Mouse (Mus musculus) limb, embryonic 11.5 days (tissue): ENCODE measurements around the gene Ksr1. TPM values are rescaled to one million over a fixed set of nuclear protein-coding genes. Genes with fewer than 3 reads are reported as not detected.
A peak's percentile ranks its signal among the peaks of the same experiment; 100 is the strongest.

Source experiments
- ATAC-seq: fragments of 200-750 bp; cut with Nextera tagmentation; 2 replicates; pipeline ENCODE4 v1.8.0; 2017; ENCODE audit warnings: low read depth; ENCODE audit not compliant: insufficient number of reproducible peaks, low FRiP score, low TSS enrichment
- DNase-seq: peaks from one replicate; pipeline ENCODE4 v3.0.0-alpha.2; 2015; ENCODE audit warnings: low spot score
- H3K27ac ChIP-seq: fragments of 300-500 bp; sonication (generic); replicated peaks from 2 replicates; pipeline ENCODE4 v1.5.1; 2014; ENCODE audit warnings: low read depth, mild to moderate bottlenecking, low read length
- H3K27me3 ChIP-seq: fragments of 300-500 bp; sonication (generic); 2 replicates; pipeline ENCODE4 v1.6.1; 2014; ENCODE audit warnings: mild to moderate bottlenecking, low read length, mixed read lengths; ENCODE audit not compliant: control insufficient read depth, insufficient read depth
- H3K36me3 ChIP-seq: fragments of 300-500 bp; sonication (generic); 2 replicates; pipeline ENCODE4 v1.6.1; 2014; ENCODE audit warnings: mild to moderate bottlenecking, low read length, moderate library complexity, mixed read lengths; ENCODE audit not compliant: control insufficient read depth, insufficient read depth
- H3K4me1 ChIP-seq: fragments of 300-500 bp; sonication (generic); 2 replicates; pipeline ENCODE4 v1.6.1; 2014; ENCODE audit warnings: low read length, mixed read lengths; ENCODE audit not compliant: control insufficient read depth, insufficient read depth
- H3K4me2 ChIP-seq: fragments of 300-500 bp; sonication (generic); 2 replicates; pipeline ENCODE4 v1.6.1; 2014; ENCODE audit warnings: low read depth, mild to moderate bottlenecking, moderate library complexity; ENCODE audit not compliant: severe bottlenecking
- H3K4me3 ChIP-seq: fragments of 300-500 bp; sonication (generic); 2 replicates; pipeline ENCODE4 v1.5.1; 2014; ENCODE audit warnings: low read depth, low read length
- H3K9ac ChIP-seq: fragments of 300-500 bp; sonication (generic); 2 replicates; pipeline ENCODE4 v1.6.1; 2014; ENCODE audit warnings: mild to moderate bottlenecking, low read length
- H3K9me3 ChIP-seq: fragments of 300-500 bp; sonication (generic); 2 replicates; pipeline ENCODE4 v1.6.1; 2016; ENCODE audit warnings: low read length; ENCODE audit not compliant: control insufficient read depth
- WGBS: fragments of 180-500 bp; shearing (Covaris S2); extraction: QIAGEN DNeasy Blood & Tissue Kit; methylation state at CpG from one replicate; pipeline ENCODE4 v1.1.7; 2014; 5-methylcytosine and 5-hydroxymethylcytosine counted together
- polyA plus RNA-seq: library from polyadenylated mRNA; unstranded; fragments of >200 nt; fragmentation: Nextera tagmentation; extraction: Ambion mirVana; gene quantifications from 2 replicates; pipeline ENCODE4 v1.2.1, GENCODE M21; 2014

Gene Ksr1
- polyA plus RNA-seq, 1 experiment from 2014 or later: 2.2 TPM

- no peak overlapping the region for H3K4me3 ChIP-seq
- ATAC-seq (no peak), DNase-seq (no peak)
- H3K36me3 ChIP-seq: no peaks in the 10 kb centered on the region
- no peak overlapping the region for H3K9ac ChIP-seq
- peak overlapping the region; percentile 8; the same call in 1 of the 2 replicates for H3K27ac ChIP-seq
- no peaks in the 10 kb centered on the region for H3K9me3 ChIP-seq
- no peak overlapping the region for H3K4me2 ChIP-seq
- no peaks in the 10 kb centered on the region for H3K27me3 ChIP-seq
- H3K4me1 ChIP-seq: peaks cover 14% of the 10 kb centered on the region
- WGBS: 67% methylated on average over 8 of the region's 8 CpGs
These were observed 91.0 kb downstream of the Ksr1 start for GRCm38 (mm10) chr11:79055161-79055560.

GRCm38 (mm10) chr11:79054161-79055152 is 91.8 kb downstream of the Ksr1 start:
- Histone ChIP-seq H3K4me1 (peaks cover 14% of the 10 kb centered on the region), H3K27ac (no peak overlapping the region; the same call in 1 of the 2 replicates), H3K27me3 (no peaks in the 10 kb centered on the region), H3K4me3 (no peak overlapping the region), H3K9me3 (no peaks in the 10 kb centered on the region), H3K4me2 (no peak overlapping the region), H3K36me3 (no peaks in the 10 kb centered on the region), H3K9ac (no peak overlapping the region)
- 0 out of 2 replicates have a peak, but pooled peaks have one; percentile 26 for ATAC-seq
- DNase-seq: peak; percentile 38
- WGBS: 75% methylated on average over 9 of the region's 9 CpGs

- Histone ChIP-seq H3K4me3 (no peak overlapping the region), H3K9ac (no peak overlapping the region), H3K27me3 (no peaks in the 10 kb centered on the region), H3K36me3 (no peaks in the 10 kb centered on the region), H3K4me2 (no peak overlapping the region), H3K9me3 (0 out of 2 replicates have a peak, but pooled peaks cover 3% of the 10 kb centered on the region), H3K4me1 (peaks cover 14% of the 10 kb centered on the region), H3K27ac (no peak overlapping the region)
- DNase-seq (no peak), ATAC-seq (no peak)
These were observed 92.8 kb downstream of the Ksr1 start for GRCm38 (mm10) chr11:79053437-79053836.

GRCm38 (mm10) chr11:79052769-79053168 is 93.4 kb downstream of the Ksr1 start:
- H3K4me3 ChIP-seq: no peak overlapping the region
- no peak for DNase-seq

GRCm38 (mm10) chr11:79051522-79051921 is 94.7 kb downstream of the Ksr1 start:
- ATAC-seq: no peak
- Histone ChIP-seq H3K27ac (no peak overlapping the region), H3K9ac (no peak overlapping the region)

More at GRCm38 (mm10) chr11:79052769-79053168, 93.4 kb downstream of the Ksr1 start:
- Histone ChIP-seq H3K36me3 (no peaks in the 10 kb centered on the region), H3K27me3 (no peaks in the 10 kb centered on the region), H3K4me2 (no peak overlapping the region), H3K4me1 (peaks cover 14% of the 10 kb centered on the region), H3K9ac (no peak overlapping the region), H3K27ac (no peak overlapping the region), H3K9me3 (0 out of 2 replicates have a peak, but pooled peaks cover 3% of the 10 kb centered on the region)
- ATAC-seq: no peak
- whole genome bisulfite sequencing: 83% methylated on average over 6 of the region's 6 CpGs

GRCm38 (mm10) chr11:79050781-79051507 is 95.3 kb downstream of the Ksr1 start:
- no peak for ATAC-seq
- 88% methylated on average over 16 of the region's 16 CpGs for WGBS

More at GRCm38 (mm10) chr11:79051522-79051921, 94.7 kb downstream of the Ksr1 start:
- 94% methylated on average over 9 of the region's 9 CpGs for WGBS
- no peaks in the 10 kb centered on the region for H3K36me3 ChIP-seq
- H3K4me2 ChIP-seq: no peak overlapping the region
- H3K9me3 ChIP-seq: 0 out of 2 replicates have a peak, but pooled peaks cover 3% of the 10 kb centered on the region
- no peak for DNase-seq
- peaks cover 17% of the 10 kb centered on the region for H3K4me1 ChIP-seq
- H3K4me3 ChIP-seq: no peak overlapping the region
- H3K27me3 ChIP-seq: no peaks in the 10 kb centered on the region

GRCm38 (mm10) chr11:79048906-79049305 is 97.3 kb downstream of the Ksr1 start:
- ATAC-seq: no peak
- 78% methylated on average over 4 of the region's 4 CpGs for WGBS
- Histone ChIP-seq H3K36me3 (peaks cover 2% of the 10 kb centered on the region; the same call in 1 of the 2 replicates), H3K27me3 (no peaks in the 10 kb centered on the region), H3K27ac (no peak overlapping the region), H3K4me2 (no peak overlapping the region), H3K4me1 (peaks cover 11% of the 10 kb centered on the region), H3K4me3 (no peak overlapping the region), H3K9me3 (0 out of 2 replicates have a peak, but pooled peaks cover 3% of the 10 kb centered on the region), H3K9ac (no peak overlapping the region)
- DNase-seq: no peak

More at GRCm38 (mm10) chr11:79050781-79051507, 95.3 kb downstream of the Ksr1 start:
- H3K4me2 ChIP-seq: no peak overlapping the region
- H3K9me3 ChIP-seq: 0 out of 2 replicates have a peak, but pooled peaks cover 3% of the 10 kb centered on the region
- peaks cover 18% of the 10 kb centered on the region for H3K4me1 ChIP-seq
- no peaks in the 10 kb centered on the region for H3K27me3 ChIP-seq
- no peak overlapping the region for H3K9ac ChIP-seq
- no peak for DNase-seq
- H3K4me3 ChIP-seq: no peak overlapping the region
- H3K36me3 ChIP-seq: no peaks in the 10 kb centered on the region
- H3K27ac ChIP-seq: no peak overlapping the region

GRCm38 (mm10) chr11:79047180-79047727 is 99.0 kb downstream of the Ksr1 start:
- WGBS: 68% methylated on average over 11 of the region's 11 CpGs
- H3K9ac ChIP-seq: no peak overlapping the region; the same call in 1 of the 2 replicates
- no peaks in the 10 kb centered on the region for H3K27me3 ChIP-seq
- DNase-seq (no peak), ATAC-seq (no peak)
- H3K4me3 ChIP-seq: no peak overlapping the region
- peaks cover 11% of the 10 kb centered on the region for H3K4me1 ChIP-seq
- H3K4me2 ChIP-seq: no peak overlapping the region
- peaks cover 2% of the 10 kb centered on the region; the same call in 1 of the 2 replicates for H3K36me3 ChIP-seq
- 0 out of 2 replicates have a peak, but pooled peaks cover 3% of the 10 kb centered on the region for H3K9me3 ChIP-seq
- peak overlapping the region; percentile 32; the same call in 1 of the 2 replicates for H3K27ac ChIP-seq
